ENCODE assay signal across 8 mouse cellular contexts in the genomic region with DNA sequence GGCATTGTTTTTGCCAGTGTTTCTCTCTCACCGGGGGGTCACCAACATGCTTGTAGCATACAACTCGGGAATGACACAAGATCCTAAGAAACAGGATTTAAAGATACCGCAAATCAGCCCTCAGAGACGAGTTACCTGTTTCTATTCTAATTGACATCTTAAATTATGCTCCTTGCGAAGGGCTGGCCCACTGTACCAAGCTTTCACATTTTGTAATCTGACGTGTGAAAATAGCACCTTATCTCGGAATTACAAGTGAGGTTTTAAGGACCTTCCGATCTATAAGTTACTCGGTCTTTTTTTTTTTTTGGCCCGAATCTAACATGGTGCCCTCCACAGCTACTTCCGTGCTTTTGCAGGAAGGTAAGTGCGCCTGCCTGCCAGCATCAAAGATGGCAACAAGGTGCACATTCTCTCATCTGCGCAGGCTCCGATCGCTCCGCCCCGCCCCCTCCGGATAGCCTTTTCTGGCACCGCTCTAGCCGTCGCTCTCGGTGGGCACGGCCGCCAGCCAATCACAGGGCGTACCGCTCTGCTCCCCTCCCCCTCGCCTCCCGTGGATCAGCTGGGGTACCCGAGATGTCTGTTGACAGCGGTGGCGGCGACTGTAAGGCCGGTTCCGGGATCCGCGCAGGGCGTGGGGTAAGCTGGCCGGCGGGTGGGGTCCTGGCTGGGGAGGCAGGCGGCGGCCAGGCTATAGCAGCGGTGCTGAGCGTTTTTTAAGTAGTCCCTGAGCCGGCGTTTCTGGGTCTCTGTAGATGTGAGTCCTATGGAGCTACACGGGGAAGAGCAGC. TPM values are rescaled to one million over a fixed set of nuclear protein-coding genes. Genes with fewer than 3 reads are reported as not detected.
DNase-seq lines count a peak whose midpoint lies in the region; ATAC-seq and TF ChIP-seq lines count a peak whose summit lies in the region.

Chfr (plus strand) TSS at position 550 of the 794 bp plus-strand sequence.

- peaks cover 11% of the 10 kb centered on the region for H3K79me3 ChIP-seq in C2C12 (ENCODE audit: low read depth)

- DNase-seq in brain, embryonic 14.5 days (ENCODE audit: low read depth): peak; percentile 99
- peak; percentile 98 for DNase-seq in kidney, postnatal 0 days (ENCODE audit: low spot score)
- peak; percentile 99 for DNase-seq in liver, embryonic 11.5 days (ENCODE audit: low spot score)
- peak; percentile 100 for DNase-seq in naive thymus-derived CD4-positive, alpha-beta T cell, adult 2 months (ENCODE audit: low read depth)

- peaks cover 37% of the 10 kb centered on the region for H3K4me1 ChIP-seq in erythroblast, embryonic 14.5 days (ENCODE audit: control insufficient read depth)
- peaks cover 6% of the 10 kb centered on the region; the same call in 1 of the 2 replicates for H3K4me1 ChIP-seq in heart, embryonic 12.5 days (replicated peaks)
- H3K4me1 ChIP-seq in kidney, postnatal 0 days (replicated peaks; ENCODE audit: insufficient read depth, low read length): no peaks in the 10 kb centered on the region
- no peaks in the 10 kb centered on the region; the same call in 1 of the 2 replicates for H3K4me1 ChIP-seq in liver, embryonic 11.5 days (replicated peaks; ENCODE audit: control insufficient read depth, insufficient read depth, low read length)
- H3K4me1 ChIP-seq in stomach, embryonic 14.5 days (ENCODE audit: control insufficient read depth, insufficient read depth, low read length): no peaks in the 10 kb centered on the region

- H3ac ChIP-seq in C2C12 (ENCODE audit: control insufficient read depth, insufficient read length, low read depth): peak within 1 kb of the TSS; percentile 71

- peaks cover 8% of the 10 kb centered on the region for H3K9me3 ChIP-seq in erythroblast, embryonic 14.5 days (ENCODE audit: control insufficient read depth, low read length)
- peaks cover 10% of the 10 kb centered on the region for H3K9me3 ChIP-seq in heart, embryonic 12.5 days (replicated peaks)
- no peaks in the 10 kb centered on the region; the same call in none of the 2 replicates for H3K9me3 ChIP-seq in kidney, postnatal 0 days (replicated peaks; ENCODE audit: low read length)
- no peaks in the 10 kb centered on the region; the same call in 1 of the 2 replicates for H3K9me3 ChIP-seq in liver, embryonic 11.5 days (ENCODE audit: control insufficient read depth, low read length)
- peaks cover 6% of the 10 kb centered on the region; the same call in 1 of the 2 replicates for H3K9me3 ChIP-seq in stomach, embryonic 14.5 days (ENCODE audit: control insufficient read depth, low read depth, low read length)

- WGBS in heart, embryonic 12.5 days: 4% methylated on average over 46 of the region's 46 CpGs
- 4% methylated on average over 46 of the region's 46 CpGs for WGBS in kidney, postnatal 0 days
- WGBS in liver, embryonic 11.5 days: 2% methylated on average over 46 of the region's 46 CpGs
- 3% methylated on average over 46 of the region's 46 CpGs for WGBS in stomach, embryonic 14.5 days

- peaks cover 28% of the 10 kb centered on the region for H3K79me2 ChIP-seq in C2C12 (ENCODE audit: control insufficient read depth, insufficient read depth)

- TF ChIP-seq CTCF in C2C12 (IDR thresholded peaks at IDR 0.05; ENCODE audit: control insufficient read depth, insufficient read depth, insufficient read length): no peak
- peak; percentile 7; the same call in 1 of the 2 replicates for TF ChIP-seq CTCF in brain, embryonic 14.5 days (IDR thresholded peaks at IDR 0.05; ENCODE audit: borderline replicate concordance, extremely low read depth, insufficient read depth, insufficient read length)
- TF ChIP-seq CTCF in kidney, postnatal 0 days (IDR thresholded peaks at IDR 0.05; ENCODE audit: low read depth): no peak; the same call in 1 of the 2 replicates

- H3K4me3 ChIP-seq in C2C12 (ENCODE audit: insufficient read depth, poor library complexity, severe bottlenecking): peak within 1 kb of the TSS; percentile 66
- peak within 1 kb of the TSS; percentile 94 for H3K4me3 ChIP-seq in erythroblast, embryonic 14.5 days (replicated peaks)
- H3K4me3 ChIP-seq in heart, embryonic 12.5 days: peak within 1 kb of the TSS; percentile 64
- peak within 1 kb of the TSS; percentile 61 for H3K4me3 ChIP-seq in kidney, postnatal 0 days (replicated peaks; ENCODE audit: low read depth, low read length)
- H3K4me3 ChIP-seq in liver, embryonic 11.5 days (ENCODE audit: low read depth, low read length): peak within 1 kb of the TSS; percentile 73
- peak within 1 kb of the TSS; percentile 79 for H3K4me3 ChIP-seq in stomach, embryonic 14.5 days (ENCODE audit: low read depth, low read length)

- peak within 1 kb of the TSS; percentile 78 for H3K4me2 ChIP-seq in heart, embryonic 12.5 days
- peak within 1 kb of the TSS; percentile 82 for H3K4me2 ChIP-seq in kidney, postnatal 0 days (ENCODE audit: low read length)
- peak within 1 kb of the TSS; percentile 68 for H3K4me2 ChIP-seq in liver, embryonic 11.5 days
- H3K4me2 ChIP-seq in stomach, embryonic 14.5 days (replicated peaks; ENCODE audit: low read depth, low read length): peak within 1 kb of the TSS; percentile 65

- no peaks in the 10 kb centered on the region for H3K27me3 ChIP-seq in C2C12 (ENCODE audit: control insufficient read depth, insufficient read depth, insufficient read length)
- no peaks in the 10 kb centered on the region; the same call in 1 of the 2 replicates for H3K27me3 ChIP-seq in erythroblast, embryonic 14.5 days (ENCODE audit: control insufficient read depth)
- no peaks in the 10 kb centered on the region for H3K27me3 ChIP-seq in heart, embryonic 12.5 days (replicated peaks)
- H3K27me3 ChIP-seq in kidney, postnatal 0 days (ENCODE audit: insufficient read depth, low read length): no peaks in the 10 kb centered on the region
- H3K27me3 ChIP-seq in liver, embryonic 11.5 days (replicated peaks; ENCODE audit: control insufficient read depth, insufficient read depth, low read length): no peaks in the 10 kb centered on the region
- no peaks in the 10 kb centered on the region for H3K27me3 ChIP-seq in stomach, embryonic 14.5 days (ENCODE audit: control insufficient read depth, insufficient read depth, low read length)

- ATAC-seq in heart, embryonic 12.5 days (ENCODE audit: insufficient number of reproducible peaks, low FRiP score): peak; percentile 100
- ATAC-seq in kidney, postnatal 0 days (replicated peaks; ENCODE audit: low FRiP score, low read depth): peak; percentile 99
- peak; percentile 100 for ATAC-seq in liver, embryonic 11.5 days (replicated peaks; ENCODE audit: low FRiP score)
- peak; percentile 100 for ATAC-seq in stomach, embryonic 14.5 days (ENCODE audit: insufficient number of reproducible peaks, insufficient read depth, low FRiP score, low read depth)

- H3K9ac ChIP-seq in heart, embryonic 12.5 days: peak within 1 kb of the TSS; percentile 84
- H3K9ac ChIP-seq in kidney, postnatal 0 days (ENCODE audit: low read depth, low read length): peak within 1 kb of the TSS; percentile 76
- peak within 1 kb of the TSS; percentile 80 for H3K9ac ChIP-seq in liver, embryonic 11.5 days (ENCODE audit: low read depth, low read length)
- peak within 1 kb of the TSS; percentile 61 for H3K9ac ChIP-seq in stomach, embryonic 14.5 days (replicated peaks; ENCODE audit: low read depth, low read length)

- no peaks in the 10 kb centered on the region for H3K36me3 ChIP-seq in C2C12 (ENCODE audit: control insufficient read depth, insufficient read depth)
- peaks cover 21% of the 10 kb centered on the region for H3K36me3 ChIP-seq in erythroblast, embryonic 14.5 days (ENCODE audit: control insufficient read depth)
- peaks cover 27% of the 10 kb centered on the region for H3K36me3 ChIP-seq in heart, embryonic 12.5 days
- no peaks in the 10 kb centered on the region; the same call in 1 of the 2 replicates for H3K36me3 ChIP-seq in kidney, postnatal 0 days (ENCODE audit: insufficient read depth, low read length)
- peaks cover 4% of the 10 kb centered on the region; the same call in 1 of the 2 replicates for H3K36me3 ChIP-seq in liver, embryonic 11.5 days (ENCODE audit: control insufficient read depth, insufficient read depth, low read length)
- no peaks in the 10 kb centered on the region for H3K36me3 ChIP-seq in stomach, embryonic 14.5 days (ENCODE audit: control insufficient read depth, insufficient read depth, low read length)

- peak within 1 kb of the TSS; percentile 23; the same call in 1 of the 2 replicates for H3K27ac ChIP-seq in heart, embryonic 12.5 days (ENCODE audit: poor library complexity, severe bottlenecking)
- H3K27ac ChIP-seq in kidney, postnatal 0 days: peak within 1 kb of the TSS; percentile 55
- peak within 1 kb of the TSS; percentile 46; the same call in 1 of the 2 replicates for H3K27ac ChIP-seq in liver, embryonic 11.5 days (ENCODE audit: low read depth, low read length)
- peak within 1 kb of the TSS; percentile 39; the same call in 1 of the 2 replicates for H3K27ac ChIP-seq in stomach, embryonic 14.5 days (ENCODE audit: low read length)

- peak; percentile 34; the same call in 1 of the 2 replicates for TF ChIP-seq POLR2A in brain, embryonic 14.5 days (IDR thresholded peaks at IDR 0.05; ENCODE audit: borderline replicate concordance, extremely low read depth, insufficient read depth, insufficient read length, poor library complexity, severe bottlenecking)

TF ChIP-seq in C2C12, 6 proteins besides CTCF, POLR2A, EP300 and RAD21:
- no peak for TF ChIP-seq USF1 (IDR thresholded peaks at IDR 0.05; ENCODE audit: low read depth)
- TF ChIP-seq MAX (IDR thresholded peaks at IDR 0.05): no peak
- TF ChIP-seq MYOG (IDR thresholded peaks at IDR 0.05; ENCODE audit: control insufficient read depth, extremely low read depth, insufficient read length): no peak
- TF ChIP-seq FOSL1 (IDR thresholded peaks at IDR 0.05; ENCODE audit: insufficient read depth, low read length, poor library complexity, severe bottlenecking): no peak
- TF ChIP-seq MYOD1 (IDR thresholded peaks at IDR 0.05; ENCODE audit: control insufficient read depth, insufficient read length, low read depth): no peak
- no peak for TF ChIP-seq CEBPB (IDR thresholded peaks at IDR 0.05; ENCODE audit: low read depth)
TF ChIP-seq in C2C12: peak in this region for 0.

RNA-seq across cellular contexts. Expression of gene Chfr, which starts in this region (rescaled TPM):
- 14.4 TPM for polyA plus RNA-seq in C2C12 (2012; fragmentation: generic; extraction: Trizol)
- 119 and 128 TPM in 2 replicates for polyA plus RNA-seq in brain, embryonic 14.5 days (2012; rRNA removed)
- 2.5 and 4.0 TPM in 2 replicates for polyA plus RNA-seq in erythroblast, embryonic 14.5 days (2012)
- polyA plus RNA-seq in heart, embryonic 12.5 days (2016; fragmentation: Nextera tagmentation; extraction: Ambion mirVana): 33.0 and 34.9 TPM in 2 replicates
- 29.5 and 30.5 TPM in 2 replicates for polyA plus RNA-seq in kidney, postnatal 0 days (2015; fragmentation: Nextera tagmentation; extraction: Ambion mirVana)
- polyA plus RNA-seq in liver, embryonic 11.5 days (2014; fragmentation: Nextera tagmentation; extraction: Ambion mirVana): 38.9 and 44.3 TPM in 2 replicates
- polyA plus RNA-seq in stomach, embryonic 14.5 days (2014; fragmentation: Nextera tagmentation; extraction: Ambion mirVana): 42.0 and 42.2 TPM in 2 replicates

Comparison
In these comparisons a context has a peak if more than half of its experiments do, and no peak if none do; other contexts are left out.
1. Peak in every context shown above with its lines: DNase-seq, ATAC-seq, H3K4me3 ChIP-seq and H3K27ac ChIP-seq.